Mouse (Mus musculus): ENCODE results near the gene Nrp2.

DNA sequence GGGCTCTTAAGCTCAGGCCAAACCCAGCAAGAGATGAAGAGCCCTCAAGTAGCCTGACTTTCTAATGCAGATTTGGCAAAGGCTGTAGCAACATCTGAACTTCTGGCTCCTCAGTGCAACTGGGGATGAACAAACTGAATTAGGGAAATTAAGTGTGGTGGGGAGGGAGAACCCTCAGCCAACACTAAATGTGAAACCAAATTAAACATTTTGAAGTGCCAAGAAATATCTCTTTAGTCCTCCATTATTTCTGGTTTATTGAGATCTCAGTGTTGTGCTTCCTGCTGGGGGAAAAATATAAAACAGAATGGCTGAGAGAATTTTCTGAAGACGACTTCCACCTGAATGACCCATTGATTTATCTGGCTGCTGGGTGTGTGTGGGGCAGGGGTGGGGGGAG, 102.9 kb downstream of the Nrp2 start:
- TF ChIP-seq CTCF (IDR thresholded peaks at IDR 0.05; ENCODE audit: control insufficient read depth, insufficient read depth, insufficient replicate concordance, low read depth, low read length) (no peak), POLR2A (IDR thresholded peaks at IDR 0.05; ENCODE audit: control insufficient read depth, low read depth, low read length) (no peak)
